Mouse (Mus musculus) small intestine, adult 2 months (tissue): ENCODE data around the gene Cracr2a.

ENCODE experiments used
- CTCF ChIP-seq: fragments of 200-500 bp; IDR thresholded peaks from 2 replicates; pipeline ENCODE4 v1.5.1; 2012; ENCODE audit warnings: low read depth, mild to moderate bottlenecking, control low read depth, inconsistent platforms, low read length, moderate library complexity, mixed read lengths; ENCODE audit not compliant: insufficient replicate concordance, insufficient read length; ENCODE audit errors: extremely low read depth
- POLR2A ChIP-seq: fragments of 200-500 bp; IDR thresholded peaks from 2 replicates; pipeline ENCODE4 v1.6.1; 2012; ENCODE audit warnings: low read depth, mild to moderate bottlenecking, control low read depth, inconsistent platforms, low read length, moderate library complexity

GRCm38 (mm10) chr6:127684981-127685380, 123.8 kb downstream of the Cracr2a start:
- TF ChIP-seq CTCF, result no peak
- no peak for TF ChIP-seq POLR2A
